Mouse (Mus musculus) olfactory bulb, adult 2 months (tissue): Measurements from ENCODE around the gene Pip4k2c.

ENCODE experiments used
- CTCF ChIP-seq: fragments of 200-500 bp; IDR thresholded peaks from 2 replicates; pipeline ENCODE4 v1.5.1; 2012; ENCODE audit warnings: low read depth, mild to moderate bottlenecking, low read length, moderate library complexity; ENCODE audit not compliant: insufficient read depth
- POLR2A ChIP-seq: fragments of 200-500 bp; IDR thresholded peaks from 2 replicates; pipeline ENCODE4 v1.6.1; 2012; ENCODE audit warnings: mild to moderate bottlenecking, low read depth, low read length, moderate library complexity; ENCODE audit not compliant: insufficient read depth

- TF ChIP-seq POLR2A (no peak), CTCF (no peak)
These were observed 19.3 kb upstream of the Pip4k2c start for GRCm38 (mm10) chr10:127230693-127231092.
